Mouse (Mus musculus): ENCODE results near the gene Ugp2. TPM values are rescaled to one million over a fixed set of nuclear protein-coding genes. Genes with fewer than 3 reads are reported as not detected.

The Ugp2 gene
- polyA plus RNA-seq (2014; fragmentation: Nextera tagmentation; extraction: Ambion mirVana) = 82.2 and 87.0 TPM in 2 replicates

DNA sequence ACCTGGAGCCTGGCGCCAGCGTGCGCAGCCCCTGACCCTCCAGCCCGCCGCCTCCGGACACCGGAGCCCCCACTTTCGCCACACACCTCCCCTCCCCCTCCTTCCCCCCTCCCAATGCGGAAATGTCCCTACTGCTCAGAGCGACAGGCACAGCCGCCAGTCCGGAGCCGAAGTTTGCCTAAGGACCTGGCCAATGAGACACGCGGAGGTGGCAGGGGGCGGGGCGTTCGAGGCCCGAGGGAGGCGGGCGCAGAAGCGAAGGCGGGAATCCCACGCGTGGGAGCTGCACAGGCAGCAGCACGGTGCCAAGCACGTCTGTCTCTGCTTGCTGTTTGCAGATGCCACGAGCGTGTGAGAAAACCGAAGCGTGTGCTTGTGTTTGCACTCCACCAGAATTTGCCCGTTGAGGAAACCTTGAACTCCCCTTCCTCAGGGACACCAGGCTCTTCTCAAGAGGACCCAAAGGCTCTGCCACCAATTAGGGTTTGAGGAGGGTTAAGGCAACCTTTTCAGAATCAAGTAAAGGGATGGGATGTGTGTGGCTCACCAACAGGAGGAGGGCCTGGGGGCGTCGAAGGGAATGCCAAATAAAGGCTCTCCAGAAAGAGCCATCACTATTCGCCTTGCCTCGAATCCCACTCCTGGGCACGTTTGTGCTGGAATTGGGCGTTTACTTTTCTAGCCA is at the start of gene Ugp2:
TSS of gene Ugp2 (minus strand) at position 80 of the 685 bp plus-strand sequence.
- H3K4me3 ChIP-seq (ENCODE audit: low read depth, low read length) = peak within 1 kb of the TSS; percentile 52
- H3K36me3 ChIP-seq (ENCODE audit: control insufficient read depth, insufficient read depth, low read length) = peaks cover 3% of the 10 kb centered on the region; the same call in 1 of the 2 replicates
- no peaks in the 10 kb centered on the region for H3K27me3 ChIP-seq (ENCODE audit: control insufficient read depth, insufficient read depth, low read length)
- peak within 1 kb of the TSS; percentile 97 for H3K27ac ChIP-seq (ENCODE audit: low read length)
- peak within 1 kb of the TSS; percentile 71 for H3K9ac ChIP-seq (replicated peaks; ENCODE audit: low read depth, low read length)
- WGBS = 6% methylated on average over 36 of the region's 38 CpGs
- H3K9me3 ChIP-seq (ENCODE audit: control insufficient read depth, low read depth, low read length) = no peaks in the 10 kb centered on the region
- H3K4me2 ChIP-seq (replicated peaks; ENCODE audit: low read depth, low read length) = peak within 1 kb of the TSS; percentile 74
- peak; percentile 93 for ATAC-seq (ENCODE audit: insufficient number of reproducible peaks, insufficient read depth, low FRiP score, low read depth)
- peaks cover 15% of the 10 kb centered on the region; the same call in 1 of the 2 replicates for H3K4me1 ChIP-seq (ENCODE audit: control insufficient read depth, insufficient read depth, low read length)

DNA sequence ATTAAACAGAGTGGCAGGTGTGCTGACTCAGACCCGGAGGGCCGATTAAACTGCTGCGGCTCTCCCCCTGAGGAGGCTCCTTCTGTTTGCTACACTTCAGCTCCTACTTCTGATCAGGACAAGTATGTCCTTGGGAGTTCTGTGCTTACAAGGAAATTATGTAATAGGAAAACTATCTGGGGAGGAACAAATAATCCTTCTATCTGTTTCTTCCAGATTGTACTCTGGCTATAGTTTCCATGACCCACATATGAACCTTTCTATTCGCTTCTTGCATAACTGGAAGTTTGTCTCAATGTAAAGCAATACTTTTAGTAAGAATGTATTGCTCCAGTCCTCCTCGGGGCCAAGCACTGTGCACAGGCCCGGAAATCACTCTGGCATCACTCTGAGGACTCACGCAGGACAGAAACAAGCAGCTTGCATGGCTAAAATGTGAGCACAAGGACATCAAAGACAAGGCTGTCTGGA is 43.9 kb upstream of the Ugp2 start:
- H3K36me3 ChIP-seq (ENCODE audit: control insufficient read depth, insufficient read depth, low read length) = no peaks in the 10 kb centered on the region
- ATAC-seq (ENCODE audit: insufficient number of reproducible peaks, insufficient read depth, low FRiP score, low read depth) = peak; percentile 69; the same call in 1 of the 2 replicates

DNA sequence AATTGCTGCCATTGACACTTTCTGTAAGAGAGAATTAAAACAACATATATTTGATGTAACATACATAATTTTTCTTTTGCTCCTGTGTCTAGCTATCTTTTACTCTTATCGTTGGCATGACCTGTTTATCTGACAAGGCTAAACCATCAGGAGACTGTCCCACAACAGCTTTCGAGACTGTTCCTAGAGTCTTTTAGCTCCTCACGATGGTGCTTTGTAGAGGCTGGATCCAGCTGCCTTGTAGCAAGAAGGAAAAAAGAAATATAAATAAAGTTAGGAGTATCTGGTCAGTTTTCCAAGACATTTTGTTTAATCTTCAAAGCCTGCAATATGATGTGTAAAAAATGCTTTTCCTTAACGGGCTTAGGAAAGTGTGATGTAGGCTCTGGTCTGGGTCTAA is 35.7 kb upstream of the Ugp2 start:
- ATAC-seq (ENCODE audit: insufficient number of reproducible peaks, insufficient read depth, low FRiP score, low read depth) = no peak
- 51% methylated on average over 4 of the region's 4 CpGs for WGBS
- 0 out of 2 replicates have a peak overlapping the region, but pooled peaks have one; percentile 33 for H3K27ac ChIP-seq (ENCODE audit: low read length)

More for the DNA sequence above, 43.9 kb upstream of the Ugp2 start:
- peak overlapping the region; percentile 52; the same call in 1 of the 2 replicates for H3K27ac ChIP-seq (ENCODE audit: low read length)
- no peak overlapping the region for H3K4me2 ChIP-seq (replicated peaks; ENCODE audit: low read depth, low read length)
- H3K4me1 ChIP-seq (ENCODE audit: control insufficient read depth, insufficient read depth, low read length) = peaks cover 5% of the 10 kb centered on the region; the same call in 1 of the 2 replicates
- H3K9ac ChIP-seq (replicated peaks; ENCODE audit: low read depth, low read length) = no peak overlapping the region
- H3K4me3 ChIP-seq (ENCODE audit: low read depth, low read length) = no peak overlapping the region
- no peaks in the 10 kb centered on the region for H3K27me3 ChIP-seq (ENCODE audit: control insufficient read depth, insufficient read depth, low read length)
- H3K9me3 ChIP-seq (ENCODE audit: control insufficient read depth, low read depth, low read length) = no peaks in the 10 kb centered on the region
- WGBS = 31% methylated on average over 7 of the region's 7 CpGs

DNA sequence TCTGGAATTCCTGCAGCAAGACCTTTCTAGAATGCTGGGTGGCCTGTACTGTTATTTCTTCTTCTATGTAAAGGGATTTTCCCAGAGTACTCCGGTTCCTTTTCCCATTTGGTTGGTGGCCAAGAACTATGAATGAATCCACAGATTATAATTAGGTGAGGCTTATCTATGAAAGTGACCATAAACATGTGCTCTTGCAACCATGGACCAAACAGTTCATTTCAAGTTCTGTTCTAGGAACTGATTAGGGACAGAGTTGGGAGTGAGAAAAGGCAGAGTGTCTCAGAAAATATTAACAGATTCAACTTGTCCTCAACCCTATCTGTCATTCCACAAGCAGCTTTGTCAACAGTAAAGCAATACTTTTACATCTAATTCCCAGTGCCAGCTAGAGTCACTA is 35.1 kb upstream of the Ugp2 start:
- Histone ChIP-seq H3K27ac (ENCODE audit: low read length) (no peak overlapping the region), H3K4me2 (replicated peaks; ENCODE audit: low read depth, low read length) (no peak overlapping the region), H3K36me3 (ENCODE audit: control insufficient read depth, insufficient read depth, low read length) (no peaks in the 10 kb centered on the region), H3K9me3 (ENCODE audit: control insufficient read depth, low read depth, low read length) (no peaks in the 10 kb centered on the region), H3K4me3 (ENCODE audit: low read depth, low read length) (no peak overlapping the region), H3K27me3 (ENCODE audit: control insufficient read depth, insufficient read depth, low read length) (no peaks in the 10 kb centered on the region), H3K9ac (replicated peaks; ENCODE audit: low read depth, low read length) (no peak overlapping the region), H3K4me1 (ENCODE audit: control insufficient read depth, insufficient read depth, low read length) (0 out of 2 replicates have a peak, but pooled peaks cover 3% of the 10 kb centered on the region)
- 50% methylated on average over 1 of the region's 1 CpGs for WGBS
- no peak for ATAC-seq (ENCODE audit: insufficient number of reproducible peaks, insufficient read depth, low FRiP score, low read depth)

More for the DNA sequence above, 35.7 kb upstream of the Ugp2 start:
- H3K27me3 ChIP-seq (ENCODE audit: control insufficient read depth, insufficient read depth, low read length) = no peaks in the 10 kb centered on the region
- no peak overlapping the region for H3K9ac ChIP-seq (replicated peaks; ENCODE audit: low read depth, low read length)
- 0 out of 2 replicates have a peak, but pooled peaks cover 3% of the 10 kb centered on the region for H3K4me1 ChIP-seq (ENCODE audit: control insufficient read depth, insufficient read depth, low read length)
- no peaks in the 10 kb centered on the region for H3K9me3 ChIP-seq (ENCODE audit: control insufficient read depth, low read depth, low read length)
- H3K36me3 ChIP-seq (ENCODE audit: control insufficient read depth, insufficient read depth, low read length) = no peaks in the 10 kb centered on the region
- H3K4me3 ChIP-seq (ENCODE audit: low read depth, low read length) = no peak overlapping the region
- H3K4me2 ChIP-seq (replicated peaks; ENCODE audit: low read depth, low read length) = no peak overlapping the region

DNA sequence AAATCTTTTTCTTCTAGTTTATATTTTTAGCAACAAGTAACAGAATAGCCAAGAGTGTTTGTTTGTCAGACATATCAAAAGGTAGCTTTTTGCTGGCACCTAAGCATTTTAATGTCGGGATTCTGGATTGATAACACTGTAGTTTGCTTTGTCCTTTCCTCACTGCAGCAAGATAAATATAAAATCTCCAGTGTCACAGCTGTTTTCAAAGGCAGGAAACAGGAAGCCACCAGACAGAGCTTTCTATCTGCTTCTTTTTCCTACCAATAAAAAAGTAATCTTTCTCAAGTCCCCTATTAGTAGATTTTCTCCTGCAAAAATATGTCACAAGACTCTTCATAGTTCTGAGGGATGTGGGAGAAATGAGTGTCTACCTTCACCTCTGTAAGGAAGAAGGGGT is 32.9 kb upstream of the Ugp2 start:
- Histone ChIP-seq H3K4me1 (ENCODE audit: control insufficient read depth, insufficient read depth, low read length) (0 out of 2 replicates have a peak, but pooled peaks cover 3% of the 10 kb centered on the region), H3K9me3 (ENCODE audit: control insufficient read depth, low read depth, low read length) (no peaks in the 10 kb centered on the region), H3K27ac (ENCODE audit: low read length) (no peak overlapping the region), H3K36me3 (ENCODE audit: control insufficient read depth, insufficient read depth, low read length) (no peaks in the 10 kb centered on the region), H3K4me3 (ENCODE audit: low read depth, low read length) (no peak overlapping the region), H3K4me2 (replicated peaks; ENCODE audit: low read depth, low read length) (no peak overlapping the region), H3K9ac (replicated peaks; ENCODE audit: low read depth, low read length) (no peak overlapping the region), H3K27me3 (ENCODE audit: control insufficient read depth, insufficient read depth, low read length) (no peaks in the 10 kb centered on the region)
- ATAC-seq (ENCODE audit: insufficient number of reproducible peaks, insufficient read depth, low FRiP score, low read depth) = no peak
- WGBS = 32% methylated on average over 1 of the region's 1 CpGs

DNA sequence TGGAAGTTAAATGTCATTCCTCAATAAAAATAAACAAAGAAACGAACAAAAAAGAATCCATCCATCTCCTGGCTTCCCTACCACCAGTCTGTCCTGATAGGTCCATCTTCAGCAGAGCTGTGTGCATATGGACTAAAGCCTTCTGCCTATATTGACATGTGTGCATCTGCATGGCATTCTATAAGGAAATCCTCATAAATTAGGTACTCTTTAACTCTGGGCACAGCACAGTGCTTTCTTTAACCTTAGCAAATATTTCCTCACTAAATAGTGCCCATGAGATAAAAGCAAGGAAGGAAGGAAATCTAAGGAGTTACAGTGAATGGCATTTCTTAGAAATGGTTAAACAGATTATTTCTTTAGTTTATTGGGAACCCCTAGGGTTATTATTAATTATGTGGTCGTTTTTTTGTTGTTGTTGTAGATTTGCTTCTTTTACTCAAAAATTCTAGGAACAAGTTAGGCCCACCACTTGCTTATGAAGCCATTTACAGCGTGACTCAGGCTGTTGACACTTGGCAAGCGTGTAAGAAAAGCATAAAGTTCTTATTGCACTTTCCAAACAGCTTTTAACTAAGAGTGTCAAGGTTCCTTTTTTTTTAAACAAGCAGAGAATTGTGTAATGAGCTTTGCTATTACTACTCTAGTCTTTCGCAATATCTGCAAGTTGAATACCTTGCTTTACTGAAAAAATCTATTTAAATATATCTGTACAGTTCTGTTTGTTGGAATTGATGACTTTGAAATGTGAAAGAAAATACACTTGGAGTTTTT is 31.7 kb upstream of the Ugp2 start:
- Histone ChIP-seq H3K4me1 (ENCODE audit: control insufficient read depth, insufficient read depth, low read length) (0 out of 2 replicates have a peak, but pooled peaks cover 7% of the 10 kb centered on the region), H3K27ac (ENCODE audit: low read length) (no peak overlapping the region), H3K4me3 (ENCODE audit: low read depth, low read length) (no peak overlapping the region), H3K9ac (replicated peaks; ENCODE audit: low read depth, low read length) (no peak overlapping the region), H3K9me3 (ENCODE audit: control insufficient read depth, low read depth, low read length) (no peaks in the 10 kb centered on the region), H3K27me3 (ENCODE audit: control insufficient read depth, insufficient read depth, low read length) (no peaks in the 10 kb centered on the region), H3K36me3 (ENCODE audit: control insufficient read depth, insufficient read depth, low read length) (no peaks in the 10 kb centered on the region), H3K4me2 (replicated peaks; ENCODE audit: low read depth, low read length) (no peak overlapping the region)
- ATAC-seq (ENCODE audit: insufficient number of reproducible peaks, insufficient read depth, low FRiP score, low read depth) = 0 out of 2 replicates have a peak, but pooled peaks have one; percentile 34
- WGBS = 48% methylated on average over 5 of the region's 5 CpGs

DNA sequence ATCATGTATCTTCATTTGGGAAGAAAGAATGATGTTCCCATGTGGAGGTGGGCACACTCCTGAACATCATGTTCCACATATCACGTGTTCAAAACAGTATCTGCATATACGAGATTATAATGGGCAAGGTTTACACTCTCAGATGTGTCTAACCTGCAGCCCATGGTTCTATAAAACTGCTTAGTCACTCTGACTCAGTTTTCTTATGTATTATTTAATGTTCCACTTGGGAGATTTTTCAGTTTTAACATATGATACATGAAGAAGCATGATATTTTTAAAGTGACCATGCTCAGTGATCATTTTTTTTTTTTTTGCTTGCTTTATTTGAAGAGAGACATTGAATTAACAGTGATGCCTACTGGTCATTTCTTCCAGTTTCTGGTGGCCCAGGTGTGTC is 30.2 kb upstream of the Ugp2 start:
- no peak overlapping the region for H3K4me3 ChIP-seq (ENCODE audit: low read depth, low read length)
- H3K4me1 ChIP-seq (ENCODE audit: control insufficient read depth, insufficient read depth, low read length) = 0 out of 2 replicates have a peak, but pooled peaks cover 7% of the 10 kb centered on the region
- H3K9me3 ChIP-seq (ENCODE audit: control insufficient read depth, low read depth, low read length) = no peaks in the 10 kb centered on the region
- WGBS = 83% methylated on average over 2 of the region's 2 CpGs
- no peak overlapping the region for H3K9ac ChIP-seq (replicated peaks; ENCODE audit: low read depth, low read length)
- ATAC-seq (ENCODE audit: insufficient number of reproducible peaks, insufficient read depth, low FRiP score, low read depth) = no peak
- no peaks in the 10 kb centered on the region for H3K27me3 ChIP-seq (ENCODE audit: control insufficient read depth, insufficient read depth, low read length)
- H3K4me2 ChIP-seq (replicated peaks; ENCODE audit: low read depth, low read length) = no peak overlapping the region
- no peaks in the 10 kb centered on the region for H3K36me3 ChIP-seq (ENCODE audit: control insufficient read depth, insufficient read depth, low read length)
- no peak overlapping the region for H3K27ac ChIP-seq (ENCODE audit: low read length)

DNA sequence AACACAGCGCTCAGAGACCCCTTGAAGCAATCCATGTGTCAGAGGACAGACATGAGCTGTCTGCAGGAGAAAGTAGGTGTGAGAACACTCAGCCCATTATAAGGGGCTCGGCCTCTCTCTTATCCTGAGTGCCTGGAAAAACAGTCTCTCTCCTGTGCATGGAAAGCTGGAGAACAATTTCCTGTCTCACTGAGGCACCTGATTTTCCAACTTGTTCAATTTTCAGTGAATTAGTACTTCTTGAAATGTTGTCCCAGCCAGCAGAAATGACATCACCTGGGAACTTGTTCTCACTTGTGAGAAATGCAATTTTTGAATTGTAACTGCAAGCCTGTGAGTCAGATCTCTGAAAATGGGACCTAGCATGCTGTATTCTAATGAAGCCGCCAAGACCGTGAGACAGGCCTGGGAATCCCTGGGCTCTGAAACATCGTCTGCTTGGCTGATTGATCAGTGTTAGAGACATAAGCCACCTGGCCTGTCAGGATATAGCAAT is 28.2 kb upstream of the Ugp2 start:
- Histone ChIP-seq H3K4me3 (ENCODE audit: low read depth, low read length) (no peak overlapping the region), H3K27me3 (ENCODE audit: control insufficient read depth, insufficient read depth, low read length) (no peaks in the 10 kb centered on the region), H3K4me2 (replicated peaks; ENCODE audit: low read depth, low read length) (no peak overlapping the region), H3K27ac (ENCODE audit: low read length) (peak overlapping the region; percentile 40; the same call in 1 of the 2 replicates), H3K9me3 (ENCODE audit: control insufficient read depth, low read depth, low read length) (no peaks in the 10 kb centered on the region), H3K9ac (replicated peaks; ENCODE audit: low read depth, low read length) (no peak overlapping the region), H3K4me1 (ENCODE audit: control insufficient read depth, insufficient read depth, low read length) (0 out of 2 replicates have a peak, but pooled peaks cover 7% of the 10 kb centered on the region), H3K36me3 (ENCODE audit: control insufficient read depth, insufficient read depth, low read length) (no peaks in the 10 kb centered on the region)
- ATAC-seq (ENCODE audit: insufficient number of reproducible peaks, insufficient read depth, low FRiP score, low read depth) = no peak
- 20% methylated on average over 5 of the region's 5 CpGs for WGBS
